Mouse (Mus musculus) heart, embryonic 16.5 days (tissue): Measurements from ENCODE around the gene Wdr90. TPM values are rescaled to one million over a fixed set of nuclear protein-coding genes. Genes with fewer than 3 reads are reported as not detected.

Experiments
- ATAC-seq: fragments of 200-750 bp; cut with Nextera tagmentation; replicated peaks from 2 replicates; pipeline ENCODE4 v1.8.0; 2017; ENCODE audit warnings: moderate number of reproducible peaks; ENCODE audit not compliant: insufficient read depth, low FRiP score; ENCODE audit errors: extremely low read depth
- H3K27ac ChIP-seq: fragments of 300-500 bp; sonication (generic); 2 replicates; pipeline ENCODE4 v1.5.1; 2014; ENCODE audit warnings: mild to moderate bottlenecking, low read length, control low read depth, moderate library complexity
- H3K27me3 ChIP-seq: fragments of 300-500 bp; sonication (generic); 2 replicates; pipeline ENCODE4 v1.6.1; 2014; ENCODE audit warnings: low read length, mixed read lengths; ENCODE audit not compliant: control insufficient read depth, insufficient read depth
- H3K36me3 ChIP-seq: fragments of 300-500 bp; sonication (generic); 2 replicates; pipeline ENCODE4 v1.6.1; 2014; ENCODE audit not compliant: control insufficient read depth, insufficient read depth
- H3K4me1 ChIP-seq: fragments of 300-500 bp; sonication (generic); 2 replicates; pipeline ENCODE4 v1.6.1; 2014; ENCODE audit warnings: low read length, mixed read lengths; ENCODE audit not compliant: control insufficient read depth, insufficient read depth
- H3K4me2 ChIP-seq: fragments of 300-500 bp; sonication (generic); 2 replicates; pipeline ENCODE4 v1.6.1; 2014; ENCODE audit warnings: low read depth, mild to moderate bottlenecking, control low read depth, low read length
- H3K4me3 ChIP-seq: fragments of 300-500 bp; sonication (generic); 2 replicates; pipeline ENCODE4 v1.5.1; 2014; ENCODE audit warnings: mild to moderate bottlenecking, control low read depth, low read length
- H3K9ac ChIP-seq: fragments of 300-500 bp; sonication (generic); 2 replicates; pipeline ENCODE4 v1.6.1; 2014; ENCODE audit warnings: low read length, control low read depth
- H3K9me3 ChIP-seq: fragments of 300-500 bp; sonication (generic); replicated peaks from 2 replicates; pipeline ENCODE4 v1.6.1; 2016; ENCODE audit warnings: low read length; ENCODE audit not compliant: control insufficient read depth
- WGBS: fragments of 180-500 bp; shearing (Covaris S2); extraction: QIAGEN DNeasy Blood & Tissue Kit; methylation state at CpG from one replicate; pipeline ENCODE4 v1.1.7; 2014; 5-methylcytosine and 5-hydroxymethylcytosine counted together
- polyA plus RNA-seq: library from polyadenylated mRNA; unstranded; fragments of >200 nt; fragmentation: Nextera tagmentation; extraction: Ambion mirVana; gene quantifications from 2 replicates; pipeline ENCODE4 v1.2.1, GENCODE M21; 2015

Wdr90 gene
- polyA plus RNA-seq, 1 experiment from 2014 or later: 13.1 TPM

- H3K4me2 ChIP-seq: no peak overlapping the region
- no peaks in the 10 kb centered on the region for H3K9me3 ChIP-seq
- no peak overlapping the region for H3K4me3 ChIP-seq
- H3K4me1 ChIP-seq: peaks cover 27% of the 10 kb centered on the region
- no peak overlapping the region for H3K27ac ChIP-seq
- H3K27me3 ChIP-seq: no peaks in the 10 kb centered on the region
- H3K36me3 ChIP-seq: no peaks in the 10 kb centered on the region
- H3K9ac ChIP-seq: no peak overlapping the region
- WGBS: 89% methylated on average over 11 of the region's 11 CpGs
- ATAC-seq: no peak
Measured at GRCm38 (mm10) chr17:25865288-25865687, 4.0 kb upstream of the Wdr90 start.

DNA sequence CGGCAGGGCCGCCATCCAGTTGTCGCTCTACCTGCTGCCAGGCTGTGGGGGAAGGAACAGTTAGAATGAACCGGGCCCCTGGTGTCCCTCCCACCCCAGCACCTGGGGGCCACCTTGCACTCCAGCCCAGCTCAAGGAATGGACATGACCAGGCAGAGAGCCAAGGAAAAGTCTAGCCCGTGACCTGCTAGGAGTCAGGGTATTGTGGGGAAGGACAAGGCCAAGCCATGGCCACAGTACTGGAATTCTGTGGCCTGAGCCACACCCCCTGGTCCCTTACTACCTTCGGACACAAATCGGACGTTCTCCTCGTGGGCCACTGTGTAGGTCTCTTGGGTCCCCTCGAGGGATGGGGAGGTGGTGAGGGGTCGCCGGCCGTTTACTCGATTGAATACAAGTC lies 3.0 kb upstream of the Wdr90 start:
- WGBS: 87% methylated on average over 14 of the region's 14 CpGs
- H3K36me3 ChIP-seq: no peaks in the 10 kb centered on the region
- no peak overlapping the region for H3K4me2 ChIP-seq
- no peak overlapping the region for H3K27ac ChIP-seq
- no peak overlapping the region for H3K4me3 ChIP-seq
- no peaks in the 10 kb centered on the region for H3K27me3 ChIP-seq
- peaks cover 27% of the 10 kb centered on the region for H3K4me1 ChIP-seq
- H3K9ac ChIP-seq: no peak overlapping the region
- ATAC-seq: no peak
- no peaks in the 10 kb centered on the region for H3K9me3 ChIP-seq

GRCm38 (mm10) chr17:25863681-25864080 lies 2.4 kb upstream of the Wdr90 start:
- no peak for ATAC-seq
- no peaks in the 10 kb centered on the region for H3K36me3 ChIP-seq
- H3K9me3 ChIP-seq: no peaks in the 10 kb centered on the region
- no peak overlapping the region for H3K9ac ChIP-seq
- no peak overlapping the region for H3K27ac ChIP-seq
- no peak overlapping the region for H3K4me2 ChIP-seq
- H3K27me3 ChIP-seq: no peaks in the 10 kb centered on the region
- 87% methylated on average over 6 of the region's 6 CpGs for WGBS
- H3K4me1 ChIP-seq: peaks cover 22% of the 10 kb centered on the region
- H3K4me3 ChIP-seq: no peak overlapping the region

DNA sequence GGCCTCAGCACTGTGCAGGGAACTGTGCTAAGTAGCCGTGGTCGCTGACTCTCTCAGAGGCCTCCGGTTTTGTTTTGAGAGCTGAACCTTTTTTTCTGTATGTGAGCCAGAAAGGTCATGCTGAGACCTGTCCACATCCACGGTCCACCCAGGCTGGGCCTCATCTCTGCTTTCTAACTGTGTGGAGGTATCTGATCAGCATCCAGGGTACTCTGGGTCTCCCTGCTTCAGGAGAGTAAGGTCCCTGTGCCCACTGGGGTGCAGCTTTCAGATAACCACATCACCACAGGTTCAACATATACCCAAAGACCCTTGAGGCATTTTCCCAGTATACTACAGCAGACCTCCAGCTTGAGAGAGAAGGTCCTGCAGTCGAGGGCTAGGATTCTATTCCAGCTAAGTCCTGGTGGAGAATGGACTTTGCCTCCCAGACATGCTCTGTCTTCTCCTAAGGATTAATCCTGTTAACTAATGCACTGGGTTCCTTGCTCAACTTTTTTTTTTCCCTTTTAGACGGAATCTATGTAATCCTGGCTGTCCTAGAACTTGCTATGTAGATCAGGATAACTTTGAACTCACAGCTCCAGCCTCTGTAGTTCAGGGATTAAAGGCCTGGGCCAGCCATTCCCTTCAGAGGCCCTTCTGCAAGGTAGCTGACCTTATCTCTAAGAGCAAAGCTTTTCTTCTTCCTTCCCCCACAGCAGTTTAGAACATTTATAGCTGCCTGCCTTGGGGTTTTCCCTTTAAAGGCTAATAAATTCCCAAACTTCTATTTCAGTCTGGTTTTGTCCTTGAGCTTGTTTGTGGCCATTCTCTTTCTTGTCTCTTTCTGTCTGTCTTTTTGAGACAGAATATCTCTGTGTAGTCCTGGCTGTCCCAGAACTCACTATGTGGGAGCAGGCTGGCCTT lies 657 bp upstream of the Wdr90 start:
- H3K27ac ChIP-seq: peak overlapping the region; percentile 79

GRCm38 (mm10) chr17:25860229-25860628 lies 1.1 kb downstream of the Wdr90 start:
- Histone ChIP-seq H3K27ac (no peak overlapping the region), H3K9ac (no peak overlapping the region), H3K9me3 (no peaks in the 10 kb centered on the region), H3K4me2 (peak overlapping the region; percentile 94; the same call in 1 of the 2 replicates), H3K27me3 (no peaks in the 10 kb centered on the region), H3K4me1 (peaks cover 13% of the 10 kb centered on the region), H3K4me3 (peak overlapping the region; percentile 75; the same call in 1 of the 2 replicates), H3K36me3 (no peaks in the 10 kb centered on the region)
- no peak for ATAC-seq
- WGBS: 88% methylated on average over 6 of the region's 6 CpGs

More for the DNA sequence above, 657 bp upstream of the Wdr90 start:
- peak overlapping the region; percentile 85 for H3K9ac ChIP-seq
- WGBS: 10% methylated on average over 6 of the region's 6 CpGs
- H3K4me2 ChIP-seq: peak overlapping the region; percentile 94
- peak; percentile 21; the same call in 1 of the 2 replicates for ATAC-seq
- no peaks in the 10 kb centered on the region for H3K36me3 ChIP-seq
- H3K9me3 ChIP-seq: no peaks in the 10 kb centered on the region
- no peaks in the 10 kb centered on the region for H3K27me3 ChIP-seq
- peak overlapping the region; percentile 75 for H3K4me3 ChIP-seq
- peaks cover 21% of the 10 kb centered on the region for H3K4me1 ChIP-seq

DNA sequence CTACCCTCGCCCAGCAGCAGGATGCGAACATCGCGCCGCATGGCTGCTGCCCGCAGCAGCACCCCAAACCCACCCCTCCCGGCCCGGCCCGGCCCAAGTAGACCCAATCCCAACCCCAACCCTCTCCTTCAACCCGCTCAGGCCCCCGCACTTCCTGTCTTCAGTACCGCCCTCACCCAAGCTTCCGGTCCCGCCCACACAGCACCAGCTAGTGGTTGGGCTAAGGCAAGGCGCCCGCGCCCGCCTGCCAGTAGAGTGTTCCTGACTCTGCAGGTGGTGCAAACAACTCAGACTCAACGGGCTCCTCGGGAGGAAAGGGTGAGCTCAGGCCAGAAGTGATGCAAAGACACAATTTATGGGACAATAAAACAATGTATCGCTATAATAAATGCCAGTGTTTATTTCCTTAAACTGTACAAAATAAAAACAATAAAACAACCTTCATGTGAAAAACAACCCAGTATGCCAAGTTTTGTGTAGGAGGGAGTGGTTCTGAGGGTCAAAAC lies 16.9 kb downstream of the Wdr90 start, which contains the start of gene Rhot2:
TSS of gene Rhot2 (minus strand) at position 456 of the 506 bp plus-strand sequence.
- Histone ChIP-seq H3K27me3 (no peaks in the 10 kb centered on the region), H3K4me2 (peak within 1 kb of the TSS; percentile 79), H3K27ac (peak within 1 kb of the TSS; percentile 91), H3K9ac (peak within 1 kb of the TSS; percentile 96), H3K9me3 (no peaks in the 10 kb centered on the region), H3K4me3 (peak within 1 kb of the TSS; percentile 94), H3K36me3 (peaks cover 33% of the 10 kb centered on the region), H3K4me1 (peaks cover 12% of the 10 kb centered on the region)
- 1% methylated on average over 21 of the region's 21 CpGs for WGBS
- ATAC-seq: peak; percentile 94

GRCm38 (mm10) chr17:25843636-25844395 lies 17.5 kb downstream of the Wdr90 start:
- H3K4me1 ChIP-seq: peaks cover 12% of the 10 kb centered on the region
- ATAC-seq: peak; percentile 29
- WGBS: 1% methylated on average over 38 of the region's 38 CpGs
- H3K4me2 ChIP-seq: peak overlapping the region; percentile 79
- H3K9me3 ChIP-seq: no peaks in the 10 kb centered on the region
- peak overlapping the region; percentile 91 for H3K27ac ChIP-seq
- peak overlapping the region; percentile 94 for H3K4me3 ChIP-seq
- H3K27me3 ChIP-seq: no peaks in the 10 kb centered on the region
- H3K36me3 ChIP-seq: peaks cover 37% of the 10 kb centered on the region
- H3K9ac ChIP-seq: peak overlapping the region; percentile 96

GRCm38 (mm10) chr17:25843122-25843521 lies 18.2 kb downstream of the Wdr90 start:
- peak overlapping the region; percentile 94 for H3K4me3 ChIP-seq
- no peak overlapping the region; the same call in 1 of the 2 replicates for H3K27ac ChIP-seq
- H3K9ac ChIP-seq: peak overlapping the region; percentile 96
- H3K36me3 ChIP-seq: peaks cover 35% of the 10 kb centered on the region
- H3K27me3 ChIP-seq: no peaks in the 10 kb centered on the region
- 84% methylated on average over 4 of the region's 4 CpGs for WGBS
- H3K9me3 ChIP-seq: no peaks in the 10 kb centered on the region
- ATAC-seq: no peak
- peak overlapping the region; percentile 79 for H3K4me2 ChIP-seq
- H3K4me1 ChIP-seq: peaks cover 12% of the 10 kb centered on the region
